Mouse (Mus musculus): ENCODE measurements around the gene Ngrn. TPM values are rescaled to one million over a fixed set of nuclear protein-coding genes. Genes with fewer than 3 reads are reported as not detected.

The Ngrn gene
- polyA plus RNA-seq, 1 experiment from 2014 or later = 20.9 TPM

GRCm38 (mm10) chr7:80294062-80294763 is 33.2 kb downstream of the Ngrn start, which contains the start of gene Prc1:
Gene Prc1 (plus strand): TSS chr7:80294450.
- Histone ChIP-seq H3K4me1 (ENCODE audit: insufficient read depth) (peaks cover 13% of the 10 kb centered on the region; the same call in 1 of the 2 replicates), H3K36me3 (replicated peaks; ENCODE audit: insufficient read depth, low read length) (peaks cover 20% of the 10 kb centered on the region)
- under 1% methylated on average over 52 of the region's 52 CpGs for WGBS (ENCODE audit: insufficient replicate concordance)

DNA sequence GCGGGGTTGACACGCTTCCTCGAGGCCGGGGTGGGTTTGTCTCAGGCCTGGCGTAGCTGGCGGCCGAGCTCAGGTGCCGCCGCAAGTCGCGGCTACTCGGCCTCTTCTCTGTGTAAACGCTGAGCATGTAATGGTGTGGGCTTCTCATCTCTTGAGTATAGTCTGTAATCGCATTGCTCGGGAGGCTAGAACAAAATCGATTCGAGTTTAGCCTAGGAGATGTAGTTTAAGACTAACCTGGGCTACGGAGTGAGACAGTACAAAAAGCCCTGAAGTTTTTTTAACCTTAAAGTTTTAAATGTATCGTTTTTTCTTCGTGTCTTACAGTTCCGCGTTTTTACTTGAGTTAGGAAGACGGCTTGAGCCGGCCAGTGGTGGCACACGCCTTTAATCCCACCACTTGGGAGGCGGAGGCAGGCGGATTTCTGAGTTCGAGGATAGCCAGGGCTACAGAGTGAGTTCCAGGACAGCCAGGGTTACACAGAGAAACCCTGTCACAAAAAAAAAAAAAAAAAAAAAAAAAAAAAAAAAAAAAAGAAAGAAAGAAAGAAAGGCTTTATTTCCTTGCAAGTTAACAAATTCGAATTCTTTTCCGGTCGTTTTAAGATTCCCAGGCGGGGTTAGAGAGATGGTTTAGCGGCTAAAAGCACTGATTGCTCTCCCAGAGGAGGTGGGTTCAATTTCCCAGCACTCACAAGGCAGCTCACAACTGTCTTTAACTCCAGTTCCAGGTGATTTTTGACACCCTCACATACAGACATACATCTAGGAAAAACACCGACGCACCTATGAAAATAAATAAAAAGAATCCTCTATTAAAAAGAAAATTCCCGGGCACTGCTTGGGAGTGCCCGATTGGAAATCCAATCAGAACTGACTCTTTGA is 34.0 kb downstream of the Ngrn start:
- Histone ChIP-seq H3K27ac (ENCODE audit: low read depth) (peak overlapping the region; percentile 73), H3K27me3 (ENCODE audit: insufficient read depth, low read length) (no peaks in the 10 kb centered on the region), H3K4me2 (ENCODE audit: low read depth, low read length) (peak overlapping the region; percentile 85), H3K9me3 (ENCODE audit: low read length) (no peaks in the 10 kb centered on the region), H3K4me1 (ENCODE audit: insufficient read depth) (peaks cover 13% of the 10 kb centered on the region; the same call in 1 of the 2 replicates), H3K36me3 (replicated peaks; ENCODE audit: insufficient read depth, low read length) (peaks cover 25% of the 10 kb centered on the region), H3K9ac (replicated peaks) (peak overlapping the region; percentile 96), H3K4me3 (ENCODE audit: low read depth, low read length) (peak overlapping the region; percentile 85)
- TF ChIP-seq CTCF (IDR thresholded peaks at IDR 0.05; ENCODE audit: low read depth) (no peak), EP300 (IDR thresholded peaks at IDR 0.05; ENCODE audit: low read depth) (no peak)
- ATAC-seq (peak; percentile 44), DNase-seq (no peak)
- 9% methylated on average over 37 of the region's 37 CpGs for WGBS (ENCODE audit: insufficient replicate concordance)

More at GRCm38 (mm10) chr7:80294062-80294763, 33.2 kb downstream of the Ngrn start, which contains the start of gene Prc1:
- Histone ChIP-seq H3K4me2 (ENCODE audit: low read depth, low read length) (peak within 1 kb of the TSS; percentile 85), H3K9ac (replicated peaks) (peak within 1 kb of the TSS; percentile 96), H3K4me3 (ENCODE audit: low read depth, low read length) (peak within 1 kb of the TSS; percentile 85), H3K27ac (ENCODE audit: low read depth) (peak within 1 kb of the TSS; percentile 85), H3K9me3 (ENCODE audit: low read length) (no peaks in the 10 kb centered on the region), H3K27me3 (ENCODE audit: insufficient read depth, low read length) (no peaks in the 10 kb centered on the region)
- no peak for TF ChIP-seq EP300 (IDR thresholded peaks at IDR 0.05; ENCODE audit: low read depth)
- no peak; the same call in 1 of the 2 replicates for TF ChIP-seq CTCF (IDR thresholded peaks at IDR 0.05; ENCODE audit: low read depth)
- peak; percentile 99 for ATAC-seq
- peak; percentile 100 for DNase-seq

DNA sequence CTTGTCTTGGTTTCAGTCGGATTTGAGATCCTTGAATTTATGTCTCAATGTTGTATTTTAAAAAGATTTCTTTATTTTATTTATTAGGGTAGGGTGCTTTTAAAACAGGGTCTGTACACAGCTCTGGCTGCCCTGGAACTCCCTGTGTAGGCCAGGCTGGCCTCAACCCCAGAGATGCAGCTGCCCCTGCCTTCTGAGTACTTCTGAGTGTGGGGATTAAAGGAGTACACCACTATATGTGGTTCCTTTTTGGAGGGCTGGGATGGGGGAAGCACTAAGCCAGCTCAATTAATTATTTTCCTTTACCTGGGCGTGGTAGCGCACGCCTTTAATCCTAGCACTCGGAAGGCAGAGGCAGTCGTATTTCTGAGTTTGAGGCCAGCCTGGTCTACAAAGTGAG is 35.4 kb downstream of the Ngrn start:
- WGBS (ENCODE audit: insufficient replicate concordance) = 87% methylated on average over 6 of the region's 6 CpGs
- H3K4me1 ChIP-seq (ENCODE audit: insufficient read depth) = peaks cover 13% of the 10 kb centered on the region; the same call in 1 of the 2 replicates
- H3K27me3 ChIP-seq (ENCODE audit: insufficient read depth, low read length) = no peaks in the 10 kb centered on the region
- peak overlapping the region; percentile 85; the same call in 1 of the 2 replicates for H3K4me3 ChIP-seq (ENCODE audit: low read depth, low read length)
- peak overlapping the region; percentile 85 for H3K4me2 ChIP-seq (ENCODE audit: low read depth, low read length)
- no peak overlapping the region for H3K27ac ChIP-seq (ENCODE audit: low read depth)
- DNase-seq = no peak
- H3K9ac ChIP-seq (replicated peaks) = peak overlapping the region; percentile 18; the same call in 1 of the 2 replicates
- H3K36me3 ChIP-seq (replicated peaks; ENCODE audit: insufficient read depth, low read length) = peaks cover 33% of the 10 kb centered on the region
- TF ChIP-seq EP300 (IDR thresholded peaks at IDR 0.05; ENCODE audit: low read depth) (no peak), CTCF (IDR thresholded peaks at IDR 0.05; ENCODE audit: low read depth) (no peak)
- H3K9me3 ChIP-seq (ENCODE audit: low read length) = no peaks in the 10 kb centered on the region
- ATAC-seq = no peak

DNA sequence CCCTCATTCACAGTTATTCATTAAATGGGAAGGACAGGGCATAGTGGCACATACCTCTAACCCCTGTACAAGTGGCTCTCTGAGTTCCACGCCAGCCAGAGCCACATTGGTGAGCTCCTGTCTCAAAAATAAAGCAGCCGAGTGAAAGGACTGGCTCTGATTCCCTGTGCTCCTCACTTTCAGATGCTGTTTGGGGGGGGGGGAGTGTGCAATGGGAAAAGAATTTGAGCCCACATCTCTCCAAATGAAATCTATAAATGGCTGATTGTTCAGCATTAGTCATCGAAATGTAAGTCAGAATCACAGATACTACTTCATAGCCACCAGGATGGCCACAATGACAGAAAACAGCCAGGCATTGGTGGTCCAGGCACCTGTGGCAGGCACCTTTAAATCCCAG is 36.0 kb downstream of the Ngrn start:
- peaks cover 37% of the 10 kb centered on the region for H3K36me3 ChIP-seq (replicated peaks; ENCODE audit: insufficient read depth, low read length)
- peak overlapping the region; percentile 85 for H3K4me2 ChIP-seq (ENCODE audit: low read depth, low read length)
- peak overlapping the region; percentile 18; the same call in 1 of the 2 replicates for H3K9ac ChIP-seq (replicated peaks)
- H3K27ac ChIP-seq (ENCODE audit: low read depth) = no peak overlapping the region
- peaks cover 13% of the 10 kb centered on the region; the same call in 1 of the 2 replicates for H3K4me1 ChIP-seq (ENCODE audit: insufficient read depth)
- 83% methylated on average over 3 of the region's 3 CpGs for WGBS (ENCODE audit: insufficient replicate concordance)
- TF ChIP-seq EP300 (IDR thresholded peaks at IDR 0.05; ENCODE audit: low read depth) (no peak), CTCF (IDR thresholded peaks at IDR 0.05; ENCODE audit: low read depth) (no peak)
- ATAC-seq = no peak
- no peaks in the 10 kb centered on the region for H3K9me3 ChIP-seq (ENCODE audit: low read length)
- no peak for DNase-seq
- H3K27me3 ChIP-seq (ENCODE audit: insufficient read depth, low read length) = no peaks in the 10 kb centered on the region
- H3K4me3 ChIP-seq (ENCODE audit: low read depth, low read length) = 0 out of 2 replicates have a peak overlapping the region, but pooled peaks have one; percentile 85

GRCm38 (mm10) chr7:80298754-80299153 is 37.7 kb downstream of the Ngrn start:
- 97% methylated on average over 4 of the region's 4 CpGs for WGBS (ENCODE audit: insufficient replicate concordance)
- Histone ChIP-seq H3K4me2 (ENCODE audit: low read depth, low read length) (no peak overlapping the region), H3K27ac (ENCODE audit: low read depth) (no peak overlapping the region), H3K9ac (replicated peaks) (no peak overlapping the region), H3K4me3 (ENCODE audit: low read depth, low read length) (no peak overlapping the region), H3K4me1 (ENCODE audit: insufficient read depth) (peaks cover 10% of the 10 kb centered on the region; the same call in 1 of the 2 replicates), H3K9me3 (ENCODE audit: low read length) (no peaks in the 10 kb centered on the region), H3K36me3 (replicated peaks; ENCODE audit: insufficient read depth, low read length) (peaks cover 50% of the 10 kb centered on the region), H3K27me3 (ENCODE audit: insufficient read depth, low read length) (no peaks in the 10 kb centered on the region)
- DNase-seq = no peak
- ATAC-seq = no peak
- TF ChIP-seq EP300 (IDR thresholded peaks at IDR 0.05; ENCODE audit: low read depth) (no peak), CTCF (IDR thresholded peaks at IDR 0.05; ENCODE audit: low read depth) (no peak)

Data from liver, postnatal 0 days (tissue).